Mouse (Mus musculus): ENCODE results near the gene Zfyve1. TPM values are rescaled to one million over a fixed set of nuclear protein-coding genes. Genes with fewer than 3 reads are reported as not detected.

Zfyve1 gene
- polyA plus RNA-seq, 1 experiment from 2014 or later = 31.9 TPM

DNA sequence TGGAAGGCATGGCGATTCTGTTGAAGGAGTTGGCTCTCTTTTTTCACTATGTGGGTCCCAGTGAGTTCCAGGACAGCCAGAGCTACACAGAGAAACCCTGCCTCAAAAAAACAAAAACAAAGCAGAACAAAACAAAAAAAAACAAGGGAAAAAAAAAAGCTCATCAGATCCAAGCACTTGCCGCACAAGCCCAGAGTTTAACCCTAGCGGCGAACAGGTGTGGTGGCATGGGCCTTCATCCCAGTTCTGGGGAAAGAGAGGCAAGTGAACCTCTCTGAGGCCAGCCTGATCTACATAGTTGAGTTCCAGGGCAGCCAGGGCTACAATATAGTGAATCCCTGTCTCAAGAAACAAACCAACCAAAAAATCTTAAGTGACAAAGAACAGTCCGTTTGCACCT, 19.6 kb downstream of the Zfyve1 start:
- Histone ChIP-seq H3K4me1 (replicated peaks) (peaks cover 25% of the 10 kb centered on the region), H3K9me3 (no peaks in the 10 kb centered on the region), H3K9ac (no peak overlapping the region), H3K36me3 (peaks cover 69% of the 10 kb centered on the region), H3K27me3 (no peaks in the 10 kb centered on the region), H3K4me3 (no peak overlapping the region), H3K4me2 (no peak overlapping the region), H3K27ac (no peak overlapping the region)
- no peak for ATAC-seq (ENCODE audit: low FRiP score)
- WGBS = 95% methylated on average over 5 of the region's 5 CpGs

DNA sequence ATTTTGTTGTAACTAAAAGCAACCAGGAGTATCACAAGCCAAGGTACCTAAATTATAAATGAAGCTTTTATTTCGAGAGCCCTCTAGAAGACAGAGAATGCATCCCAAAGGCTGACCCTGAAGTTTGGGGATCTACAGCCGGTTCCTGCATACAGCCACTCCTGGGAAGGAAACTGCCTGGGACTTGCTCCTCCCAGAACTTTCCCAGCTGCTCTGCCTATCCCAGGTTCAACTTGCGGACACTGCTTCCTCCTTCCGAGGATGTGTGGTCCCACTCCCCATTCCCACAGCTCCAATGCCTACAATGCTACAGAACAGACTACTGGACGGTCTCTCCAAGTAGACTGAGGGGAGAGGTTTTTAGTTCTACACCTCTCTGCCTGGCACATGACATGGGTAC, 24.3 kb downstream of the Zfyve1 start:
- no peak overlapping the region for H3K9ac ChIP-seq
- H3K9me3 ChIP-seq = no peaks in the 10 kb centered on the region
- no peaks in the 10 kb centered on the region for H3K27me3 ChIP-seq
- peaks cover 80% of the 10 kb centered on the region for H3K36me3 ChIP-seq
- no peaks in the 10 kb centered on the region for H3K4me1 ChIP-seq (replicated peaks)
- H3K4me2 ChIP-seq = no peak overlapping the region
- no peak overlapping the region for H3K27ac ChIP-seq
- 92% methylated on average over 5 of the region's 5 CpGs for WGBS
- H3K4me3 ChIP-seq = no peak overlapping the region
- no peak for ATAC-seq (ENCODE audit: low FRiP score)

DNA sequence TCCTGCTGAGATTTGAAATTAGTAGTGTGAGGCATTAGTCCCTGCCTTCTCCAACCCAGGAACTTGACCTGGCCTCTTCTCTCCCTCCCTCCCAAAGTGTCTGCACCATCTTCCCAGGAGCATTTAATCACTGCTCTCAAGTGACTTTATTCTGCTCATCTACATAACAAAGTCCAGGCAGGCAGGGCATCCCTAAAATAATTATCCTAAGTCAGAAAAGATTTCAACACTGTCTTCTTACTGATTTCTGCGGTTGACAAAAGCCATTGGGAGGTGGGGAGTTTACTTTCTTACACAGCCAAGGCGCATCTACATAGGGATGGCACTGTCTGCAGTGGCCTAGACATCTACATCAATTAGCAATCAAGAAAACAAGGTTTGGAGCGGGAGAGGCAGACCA, 27.2 kb downstream of the Zfyve1 start:
- no peak overlapping the region for H3K4me3 ChIP-seq
- H3K9me3 ChIP-seq = no peaks in the 10 kb centered on the region
- no peak overlapping the region for H3K27ac ChIP-seq
- H3K36me3 ChIP-seq = peaks cover 83% of the 10 kb centered on the region
- ATAC-seq (ENCODE audit: low FRiP score) = no peak
- no peaks in the 10 kb centered on the region for H3K4me1 ChIP-seq (replicated peaks)
- no peak overlapping the region for H3K4me2 ChIP-seq
- 73% methylated on average over 3 of the region's 3 CpGs for WGBS
- H3K9ac ChIP-seq = no peak overlapping the region
- H3K27me3 ChIP-seq = no peaks in the 10 kb centered on the region

DNA sequence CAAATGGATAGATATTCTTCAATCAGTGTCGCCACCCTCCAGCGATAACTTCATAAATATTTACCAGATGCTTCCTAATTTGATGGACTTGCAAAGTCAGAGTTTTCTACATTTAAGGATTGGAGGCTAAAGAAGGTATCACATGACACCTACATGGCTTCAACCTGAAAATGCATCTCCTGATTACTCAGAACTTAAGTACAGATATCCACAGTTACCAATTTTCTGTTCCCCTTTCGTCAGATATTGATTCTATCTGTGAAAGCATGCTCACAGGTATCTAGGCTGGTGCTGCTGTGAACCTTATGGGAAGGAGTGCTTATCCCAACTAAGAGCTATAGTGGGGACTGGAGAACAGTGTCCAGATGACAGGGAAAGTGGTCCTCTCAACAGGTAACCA, 34.4 kb downstream of the Zfyve1 start:
- Histone ChIP-seq H3K4me2 (no peak overlapping the region), H3K9ac (no peak overlapping the region), H3K36me3 (peaks cover 95% of the 10 kb centered on the region), H3K9me3 (no peaks in the 10 kb centered on the region), H3K27ac (no peak overlapping the region), H3K4me1 (replicated peaks) (peaks cover 5% of the 10 kb centered on the region; the same call in 1 of the 2 replicates), H3K27me3 (no peaks in the 10 kb centered on the region), H3K4me3 (no peak overlapping the region)
- WGBS = 87% methylated on average over 3 of the region's 3 CpGs
- ATAC-seq (ENCODE audit: low FRiP score) = no peak

DNA sequence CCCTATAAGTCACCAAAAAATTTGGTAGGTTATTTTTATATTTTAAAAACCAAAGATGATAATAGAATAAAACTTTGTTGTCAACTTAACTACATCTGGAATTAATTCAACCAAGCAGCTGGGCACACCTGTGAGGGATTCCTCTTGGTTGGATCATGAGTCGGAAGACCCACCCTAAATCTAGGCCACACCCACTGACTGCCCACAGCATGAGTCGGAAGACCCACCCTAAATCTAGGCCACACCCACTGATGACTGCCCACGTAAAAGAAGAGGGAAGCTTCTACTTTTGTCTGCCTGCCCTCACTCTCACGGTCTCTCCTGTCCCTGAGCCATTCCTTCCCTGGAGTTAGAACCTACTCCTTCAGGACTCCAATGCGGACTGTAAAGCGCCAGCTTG, 36.8 kb downstream of the Zfyve1 start:
- WGBS = 75% methylated on average over 6 of the region's 6 CpGs
- no peak overlapping the region for H3K4me3 ChIP-seq
- no peak overlapping the region for H3K27ac ChIP-seq
- no peaks in the 10 kb centered on the region for H3K27me3 ChIP-seq
- ATAC-seq (ENCODE audit: low FRiP score) = no peak
- H3K4me2 ChIP-seq = no peak overlapping the region
- peaks cover 5% of the 10 kb centered on the region; the same call in 1 of the 2 replicates for H3K4me1 ChIP-seq (replicated peaks)
- no peaks in the 10 kb centered on the region for H3K9me3 ChIP-seq
- peaks cover 96% of the 10 kb centered on the region for H3K36me3 ChIP-seq
- no peak overlapping the region for H3K9ac ChIP-seq

DNA sequence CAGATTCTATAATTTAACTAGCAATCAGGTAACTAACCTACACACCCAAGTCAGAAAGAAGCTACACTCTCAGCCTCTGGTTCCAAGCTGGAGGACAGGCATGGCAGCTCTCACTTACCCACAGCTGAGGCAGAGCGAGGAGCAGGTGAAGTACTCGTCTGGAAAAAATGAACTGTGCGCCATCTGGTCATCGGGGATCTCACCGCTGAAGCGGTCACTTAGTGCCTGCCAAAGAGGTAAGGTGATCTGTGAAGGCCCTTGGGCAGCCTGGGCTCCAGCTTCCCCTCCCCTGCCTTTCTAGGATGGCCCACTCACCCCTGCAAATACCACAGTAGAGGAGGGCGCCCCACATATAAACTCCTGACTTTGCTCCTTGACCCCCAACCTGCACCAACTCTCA, 38.5 kb downstream of the Zfyve1 start:
- Histone ChIP-seq H3K27ac (no peak overlapping the region), H3K4me2 (no peak overlapping the region), H3K9me3 (no peaks in the 10 kb centered on the region), H3K36me3 (peaks cover 95% of the 10 kb centered on the region), H3K9ac (no peak overlapping the region), H3K4me1 (replicated peaks) (peaks cover 5% of the 10 kb centered on the region; the same call in 1 of the 2 replicates), H3K27me3 (no peaks in the 10 kb centered on the region), H3K4me3 (no peak overlapping the region)
- 95% methylated on average over 7 of the region's 7 CpGs for WGBS
- ATAC-seq (ENCODE audit: low FRiP score) = no peak

DNA sequence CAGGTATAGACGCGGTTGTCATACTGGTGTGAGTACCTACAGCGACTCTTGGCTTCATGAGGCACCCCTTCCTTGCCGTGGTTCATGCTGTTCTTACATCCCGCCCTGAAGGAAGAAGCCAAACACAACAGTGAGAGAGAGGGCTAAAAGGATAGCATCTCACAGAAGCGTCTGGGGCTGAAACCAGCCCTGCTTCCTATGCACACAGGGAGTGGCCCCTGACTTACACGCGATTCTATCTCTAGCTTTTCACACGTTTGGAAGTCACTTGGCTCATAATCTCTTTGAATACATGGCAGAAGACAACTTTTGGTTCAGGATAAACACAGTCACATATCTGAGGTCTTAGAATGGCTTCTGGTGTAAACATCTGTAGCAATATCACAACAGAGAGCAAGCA, 41.4 kb downstream of the Zfyve1 start:
- H3K9ac ChIP-seq = no peak overlapping the region

DNA sequence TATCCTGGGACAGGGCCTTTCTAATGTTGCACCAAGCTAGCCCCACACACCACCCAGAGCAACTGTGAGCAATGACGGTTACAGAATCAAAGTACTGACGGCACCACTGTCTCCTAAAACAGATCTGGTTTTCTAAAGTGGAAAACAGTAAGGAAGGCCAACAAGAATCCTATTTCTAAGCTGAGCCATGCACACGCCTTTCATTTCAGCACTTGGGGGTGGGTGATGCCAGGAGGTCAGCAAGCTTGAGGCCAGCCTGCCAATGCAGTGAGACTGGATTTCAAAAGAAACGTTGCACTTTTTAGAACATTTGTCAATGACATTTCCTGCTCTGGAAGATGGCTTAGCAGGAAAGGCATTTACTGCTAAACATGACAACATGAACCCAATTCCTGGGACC, 43.2 kb downstream of the Zfyve1 start:
- Histone ChIP-seq H3K27me3 (no peaks in the 10 kb centered on the region), H3K9ac (no peak overlapping the region), H3K4me3 (no peak overlapping the region), H3K4me1 (replicated peaks) (no peaks in the 10 kb centered on the region), H3K4me2 (no peak overlapping the region), H3K27ac (no peak overlapping the region), H3K36me3 (peaks cover 96% of the 10 kb centered on the region), H3K9me3 (no peaks in the 10 kb centered on the region)
- ATAC-seq (ENCODE audit: low FRiP score) = no peak
- 87% methylated on average over 4 of the region's 4 CpGs for WGBS

More for the DNA sequence above, 41.4 kb downstream of the Zfyve1 start:
- 62% methylated on average over 9 of the region's 9 CpGs for WGBS
- H3K4me2 ChIP-seq = no peak overlapping the region
- H3K36me3 ChIP-seq = peaks cover 95% of the 10 kb centered on the region
- no peaks in the 10 kb centered on the region for H3K4me1 ChIP-seq (replicated peaks)
- H3K9me3 ChIP-seq = no peaks in the 10 kb centered on the region
- H3K4me3 ChIP-seq = no peak overlapping the region
- ATAC-seq (ENCODE audit: low FRiP score) = no peak
- no peak overlapping the region for H3K27ac ChIP-seq
- H3K27me3 ChIP-seq = no peaks in the 10 kb centered on the region

DNA sequence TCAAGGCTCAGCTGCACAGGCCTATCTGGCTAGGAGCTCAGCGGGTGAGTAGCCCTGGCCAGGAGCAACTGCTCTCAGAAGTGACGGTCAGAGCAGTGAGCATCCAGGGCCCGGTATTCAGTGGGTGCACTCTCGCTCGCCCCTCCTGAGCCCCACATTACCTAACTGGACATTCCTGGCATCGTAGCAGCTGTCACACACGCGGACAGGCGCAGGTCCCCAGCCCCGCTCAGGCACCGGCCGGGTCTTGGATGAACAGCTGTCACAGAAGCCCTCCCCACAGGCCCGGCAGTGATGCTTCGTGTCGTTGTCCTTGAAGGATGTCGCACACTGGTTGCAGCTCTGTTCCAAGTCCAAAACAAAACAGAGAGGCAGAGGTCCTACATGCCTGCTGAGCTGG, 45.7 kb downstream of the Zfyve1 start:
- Histone ChIP-seq H3K4me1 (replicated peaks) (no peaks in the 10 kb centered on the region), H3K27me3 (no peaks in the 10 kb centered on the region), H3K9ac (no peak overlapping the region), H3K4me2 (no peak overlapping the region), H3K9me3 (no peaks in the 10 kb centered on the region), H3K27ac (no peak overlapping the region), H3K4me3 (no peak overlapping the region), H3K36me3 (peaks cover 91% of the 10 kb centered on the region)
- WGBS = 88% methylated on average over 16 of the region's 16 CpGs
- ATAC-seq (ENCODE audit: low FRiP score) = no peak

DNA sequence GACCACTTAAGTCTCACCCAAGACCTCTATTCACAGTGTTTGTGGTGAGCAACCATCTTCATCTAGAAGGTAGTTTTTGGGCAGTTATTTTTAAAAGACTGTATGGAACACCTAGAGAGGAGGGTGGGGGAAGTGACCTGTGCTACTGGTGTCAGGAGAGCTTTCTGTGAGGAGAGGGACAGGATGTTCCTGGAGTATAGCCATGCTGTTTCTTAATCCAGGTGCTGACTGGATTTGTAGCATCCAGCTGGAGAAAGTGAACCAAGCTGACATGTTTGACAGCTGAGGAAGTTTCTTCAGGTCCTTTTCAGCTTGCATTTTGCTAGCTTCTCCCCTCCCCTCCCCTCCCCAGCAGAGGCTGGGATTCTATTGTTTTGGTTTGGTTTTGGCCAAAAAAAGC, 52.2 kb downstream of the Zfyve1 start:
- no peak overlapping the region for H3K9ac ChIP-seq
- H3K4me3 ChIP-seq = no peak overlapping the region
- no peak for ATAC-seq (ENCODE audit: low FRiP score)
- no peaks in the 10 kb centered on the region for H3K4me1 ChIP-seq (replicated peaks)
- H3K9me3 ChIP-seq = no peaks in the 10 kb centered on the region
- no peak overlapping the region for H3K4me2 ChIP-seq
- H3K27ac ChIP-seq = no peak overlapping the region
- H3K36me3 ChIP-seq = peaks cover 80% of the 10 kb centered on the region
- H3K27me3 ChIP-seq = no peaks in the 10 kb centered on the region

DNA sequence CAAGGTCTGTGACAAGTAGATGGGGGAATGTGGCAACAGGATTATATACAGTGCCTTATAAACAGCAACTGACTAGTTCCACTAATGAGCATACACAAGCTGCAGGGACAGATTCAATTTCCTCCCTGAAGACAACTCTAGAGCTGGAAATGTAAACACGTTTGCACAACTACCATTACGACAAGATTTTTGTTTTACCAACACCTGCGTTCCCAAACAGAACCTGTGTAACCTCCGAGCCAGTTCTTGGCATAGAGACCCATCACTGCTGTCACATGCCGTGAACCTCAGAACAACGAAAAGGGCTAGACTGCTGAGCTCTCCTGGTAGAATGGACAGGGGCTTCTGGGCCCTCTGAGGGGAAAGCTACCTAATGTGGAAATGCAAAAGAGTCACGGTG, 53.0 kb downstream of the Zfyve1 start:
- Histone ChIP-seq H3K4me2 (no peak overlapping the region), H3K27me3 (no peaks in the 10 kb centered on the region)

DNA sequence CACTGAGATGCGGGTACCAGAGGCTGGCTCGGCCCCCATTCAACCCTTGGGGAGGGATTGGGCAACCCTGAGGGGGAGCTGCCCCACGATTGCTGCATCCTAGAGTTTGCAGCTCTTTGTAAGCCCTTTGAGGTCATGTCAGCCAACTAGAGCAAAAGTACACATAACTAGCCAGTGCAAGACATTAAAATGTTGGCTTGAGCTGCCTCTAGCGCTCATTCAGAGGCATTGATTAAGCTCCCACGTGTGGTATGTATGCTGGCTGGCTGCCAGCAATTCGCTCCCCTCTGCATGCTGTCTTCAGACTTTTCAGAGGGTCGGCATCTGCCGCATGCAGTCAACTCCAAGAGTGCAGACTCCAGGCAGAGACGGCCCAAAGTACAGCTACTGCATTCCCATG, 61.0 kb downstream of the Zfyve1 start:
- H3K27ac ChIP-seq = peak overlapping the region; percentile 23

More for the DNA sequence above, 53.0 kb downstream of the Zfyve1 start:
- H3K9me3 ChIP-seq = no peaks in the 10 kb centered on the region
- 89% methylated on average over 7 of the region's 7 CpGs for WGBS
- H3K36me3 ChIP-seq = peaks cover 80% of the 10 kb centered on the region
- H3K27ac ChIP-seq = no peak overlapping the region
- no peak for ATAC-seq (ENCODE audit: low FRiP score)
- H3K4me1 ChIP-seq (replicated peaks) = no peaks in the 10 kb centered on the region
- H3K4me3 ChIP-seq = no peak overlapping the region
- H3K9ac ChIP-seq = no peak overlapping the region

DNA sequence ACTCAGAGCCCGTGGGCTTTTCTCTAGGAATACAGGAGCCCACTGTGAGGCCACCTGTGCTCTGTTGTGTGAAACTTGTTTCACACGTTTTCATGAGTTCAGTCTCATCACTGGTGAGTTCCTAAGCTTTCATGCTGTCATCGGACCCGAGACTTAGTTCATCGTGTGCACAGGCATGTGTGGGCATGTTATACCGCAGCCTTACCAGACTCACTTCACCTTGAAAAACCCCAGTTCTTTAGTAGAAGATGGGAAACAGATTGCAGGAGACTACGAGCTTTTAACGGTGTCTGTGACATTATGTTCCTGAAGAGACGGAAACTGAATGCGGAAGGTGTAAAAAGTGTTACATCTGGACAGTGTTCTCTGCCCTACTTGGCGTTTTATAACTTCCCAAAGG, 61.6 kb downstream of the Zfyve1 start:
- Histone ChIP-seq H3K4me1 (replicated peaks) (peaks cover 11% of the 10 kb centered on the region), H3K36me3 (peaks cover 84% of the 10 kb centered on the region), H3K27ac (no peak overlapping the region), H3K27me3 (no peaks in the 10 kb centered on the region), H3K9ac (no peak overlapping the region), H3K4me2 (no peak overlapping the region), H3K9me3 (no peaks in the 10 kb centered on the region), H3K4me3 (no peak overlapping the region)
- ATAC-seq (ENCODE audit: low FRiP score) = no peak
- whole genome bisulfite sequencing = 88% methylated on average over 11 of the region's 11 CpGs

More for the DNA sequence above, 61.0 kb downstream of the Zfyve1 start:
- H3K4me1 ChIP-seq (replicated peaks) = peaks cover 11% of the 10 kb centered on the region
- H3K9ac ChIP-seq = no peak overlapping the region
- no peak overlapping the region for H3K4me3 ChIP-seq
- H3K4me2 ChIP-seq = no peak overlapping the region
- ATAC-seq (ENCODE audit: low FRiP score) = peak; percentile 53
- H3K36me3 ChIP-seq = peaks cover 85% of the 10 kb centered on the region
- WGBS = 43% methylated on average over 9 of the region's 9 CpGs
- no peaks in the 10 kb centered on the region for H3K27me3 ChIP-seq
- H3K9me3 ChIP-seq = no peaks in the 10 kb centered on the region

DNA sequence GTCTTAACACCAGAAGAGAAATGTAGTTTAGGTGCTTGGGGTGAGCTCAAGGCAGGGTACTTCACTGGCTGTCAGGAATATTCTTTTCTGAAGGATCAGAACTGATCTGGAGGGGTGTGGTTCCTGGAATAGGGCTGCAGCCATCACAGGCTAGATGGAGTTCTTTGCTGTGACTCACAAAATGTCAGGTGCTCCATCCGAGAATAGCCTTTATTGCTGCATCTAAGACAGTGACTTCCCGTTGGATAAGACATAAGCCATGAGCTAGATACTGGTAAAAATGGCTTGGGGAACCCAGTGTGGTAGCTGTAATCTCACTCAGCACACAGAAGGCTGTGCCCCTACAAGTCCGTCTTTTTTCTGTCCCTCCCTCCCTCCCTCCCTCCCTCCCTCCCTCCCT, 62.8 kb downstream of the Zfyve1 start:
- Histone ChIP-seq H3K9me3 (no peaks in the 10 kb centered on the region), H3K36me3 (peaks cover 77% of the 10 kb centered on the region), H3K4me1 (replicated peaks) (peaks cover 11% of the 10 kb centered on the region), H3K4me3 (no peak overlapping the region), H3K9ac (no peak overlapping the region), H3K27me3 (no peaks in the 10 kb centered on the region), H3K4me2 (no peak overlapping the region), H3K27ac (no peak overlapping the region)
- WGBS = 93% methylated on average over 3 of the region's 3 CpGs
- ATAC-seq (ENCODE audit: low FRiP score) = no peak

Data from hindbrain, embryonic 13.5 days (tissue).